Mouse (Mus musculus) forebrain, embryonic 12.5 days (tissue): Measurements from ENCODE around the gene Gm3164. TPM values are rescaled to one million over a fixed set of nuclear protein-coding genes. Genes with fewer than 3 reads are reported as not detected.
"Not testable (repeated sequence)": the region's sequence is repeated elsewhere in the genome, so short reads cannot be mapped to it uniquely, and the experiment has no call there.

Experiments used
- ATAC-seq: fragments of 200-750 bp; cut with Nextera tagmentation; 2 replicates; pipeline ENCODE4 v1.8.0; 2017; ENCODE audit warnings: moderate TSS enrichment; ENCODE audit not compliant: low FRiP score
- H3K27ac ChIP-seq: fragments of 300-500 bp; sonication (generic); 2 replicates; pipeline ENCODE4 v1.5.1; 2016; ENCODE audit warnings: mild to moderate bottlenecking
- H3K27me3 ChIP-seq: fragments of 300-500 bp; sonication (generic); 2 replicates; pipeline ENCODE4 v1.6.1; 2016; ENCODE audit warnings: mild to moderate bottlenecking
- H3K36me3 ChIP-seq: fragments of 300-500 bp; sonication (generic); replicated peaks from 2 replicates; pipeline ENCODE4 v1.6.1; 2016; ENCODE audit warnings: mild to moderate bottlenecking
- H3K4me1 ChIP-seq: fragments of 300-500 bp; sonication (generic); 2 replicates; pipeline ENCODE4 v1.6.1; 2016
- H3K4me2 ChIP-seq: fragments of 300-500 bp; sonication (generic); 2 replicates; pipeline ENCODE4 v1.6.1; 2016; ENCODE audit warnings: mild to moderate bottlenecking, moderate library complexity
- H3K4me3 ChIP-seq: fragments of 300-500 bp; sonication (generic); replicated peaks from 2 replicates; pipeline ENCODE4 v1.5.1; 2016; ENCODE audit warnings: mild to moderate bottlenecking
- H3K9ac ChIP-seq: fragments of 300-500 bp; sonication (generic); 2 replicates; pipeline ENCODE4 v1.6.1; 2016; ENCODE audit warnings: mild to moderate bottlenecking
- H3K9me3 ChIP-seq: fragments of 300-500 bp; sonication (generic); 2 replicates; pipeline ENCODE4 v1.6.1; 2016
- WGBS: fragments of 180-500 bp; shearing (Covaris S2); methylation state at CpG from one replicate; pipeline ENCODE4 v1.1.7; 2016; 5-methylcytosine and 5-hydroxymethylcytosine counted together
- polyA plus RNA-seq: library from polyadenylated mRNA; unstranded; fragments of >200 nt; fragmentation: Nextera tagmentation; extraction: Ambion mirVana; gene quantifications from 2 replicates; pipeline ENCODE4 v1.2.1, GENCODE M21; 2016

Gene Gm3164
- polyA plus RNA-seq, 1 experiment from 2014 or later: 2.7 TPM

GRCm38 (mm10) chr14:4430692-4431091 is 15.4 kb downstream of the Gm3164 start, which contains the start of gene Gm3173:
Gene Gm3173 (plus strand): TSS chr14:4430992.
- not testable (repeated sequence) for ATAC-seq, H3K9ac ChIP-seq, H3K36me3 ChIP-seq, H3K4me1 ChIP-seq, H3K9me3 ChIP-seq, H3K4me3 ChIP-seq, H3K27ac ChIP-seq, H3K27me3 ChIP-seq, H3K4me2 ChIP-seq

GRCm38 (mm10) chr14:4481445-4481844 is 66.2 kb downstream of the Gm3164 start, which contains the start of gene Gm3182:
Gene Gm3182 (plus strand): TSS chr14:4481745.
- H3K4me2 ChIP-seq, ATAC-seq, H3K27me3 ChIP-seq, H3K4me1 ChIP-seq, H3K36me3 ChIP-seq, H3K9ac ChIP-seq, H3K9me3 ChIP-seq, H3K4me3 ChIP-seq, H3K27ac ChIP-seq: not testable (repeated sequence)
- WGBS: 83% methylated on average over 1 of the region's 2 CpGs

Other genes starting within 250 kb of the Gm3164 start
- gene Gm2974, start 232.9 kb upstream of the Gm3164 start, polyA plus RNA-seq: 1.8 and 2.1 TPM in 2 replicates
- gene Gm3138, start 165.8 kb upstream of the Gm3164 start, polyA plus RNA-seq: not detected in 2 replicates
- gene Gm3149, start 98.2 kb upstream of the Gm3164 start, polyA plus RNA-seq: not detected in 2 replicates
- gene 2610042L04Rik, start 80.7 kb upstream of the Gm3164 start, polyA plus RNA-seq: 2.0 and 2.3 TPM in 2 replicates
- not detected in 2 replicates for gene Gm3159, start 17.9 kb upstream of the Gm3164 start, polyA plus RNA-seq
- 0.65 TPM in 1 of 2 replicates, not detected in the other for gene Gm3173, start 15.5 kb downstream of the Gm3164 start, polyA plus RNA-seq
- not detected in 2 replicates for gene Gm3182, start 66.3 kb downstream of the Gm3164 start, polyA plus RNA-seq
- not detected in 2 replicates for gene Gm3047, start 140.0 kb downstream of the Gm3164 start, polyA plus RNA-seq
- not detected in 2 replicates for gene Gm8159, start 216.9 kb downstream of the Gm3164 start, polyA plus RNA-seq
- gene Gm3239, start 248.7 kb downstream of the Gm3164 start, polyA plus RNA-seq: 0.23 TPM in 1 of 2 replicates, not detected in the other